Mouse (Mus musculus) embryonic facial prominence, embryonic 12.5 days (tissue): ENCODE data around the gene Kl. TPM values are rescaled to one million over a fixed set of nuclear protein-coding genes. Genes with fewer than 3 reads are reported as not detected.

Experiments used
- ATAC-seq: fragments of 200-750 bp; cut with Nextera tagmentation; 2 replicates; pipeline ENCODE4 v1.8.0; 2017; ENCODE audit not compliant: insufficient number of reproducible peaks, insufficient read depth, low FRiP score, low TSS enrichment
- H3K27ac ChIP-seq: fragments of 300-500 bp; sonication (generic); 2 replicates; pipeline ENCODE4 v1.5.1; 2016; ENCODE audit warnings: mild to moderate bottlenecking
- H3K27me3 ChIP-seq: fragments of 300-500 bp; sonication (generic); 2 replicates; pipeline ENCODE4 v1.6.1; 2016; ENCODE audit warnings: mild to moderate bottlenecking, moderate library complexity
- H3K36me3 ChIP-seq: fragments of 300-500 bp; sonication (generic); 2 replicates; pipeline ENCODE4 v1.6.1; 2016; ENCODE audit warnings: mild to moderate bottlenecking
- H3K4me1 ChIP-seq: fragments of 300-500 bp; sonication (generic); 2 replicates; pipeline ENCODE4 v1.6.1; 2016
- H3K4me2 ChIP-seq: fragments of 300-500 bp; sonication (generic); replicated peaks from 2 replicates; pipeline ENCODE4 v1.6.1; 2016; ENCODE audit warnings: mild to moderate bottlenecking, moderate library complexity
- H3K4me3 ChIP-seq: fragments of 300-500 bp; sonication (generic); 2 replicates; pipeline ENCODE4 v1.5.1; 2016; ENCODE audit warnings: mild to moderate bottlenecking
- H3K9ac ChIP-seq: fragments of 300-500 bp; sonication (generic); 2 replicates; pipeline ENCODE4 v1.6.1; 2016; ENCODE audit warnings: mild to moderate bottlenecking, moderate library complexity
- H3K9me3 ChIP-seq: fragments of 300-500 bp; sonication (generic); 2 replicates; pipeline ENCODE4 v1.6.1; 2016; ENCODE audit warnings: mild to moderate bottlenecking, moderate library complexity
- WGBS: fragments of 180-500 bp; shearing (Covaris S2); methylation state at CpG from one replicate; pipeline ENCODE4 v1.1.7; 2016; 5-methylcytosine and 5-hydroxymethylcytosine counted together
- polyA plus RNA-seq: library from polyadenylated mRNA; unstranded; fragments of >200 nt; fragmentation: Nextera tagmentation; extraction: Ambion mirVana; gene quantifications from 2 replicates; pipeline ENCODE4 v1.2.1, GENCODE M21; 2016

Kl gene
- polyA plus RNA-seq, 1 experiment from 2014 or later: 0.14 TPM

DNA sequence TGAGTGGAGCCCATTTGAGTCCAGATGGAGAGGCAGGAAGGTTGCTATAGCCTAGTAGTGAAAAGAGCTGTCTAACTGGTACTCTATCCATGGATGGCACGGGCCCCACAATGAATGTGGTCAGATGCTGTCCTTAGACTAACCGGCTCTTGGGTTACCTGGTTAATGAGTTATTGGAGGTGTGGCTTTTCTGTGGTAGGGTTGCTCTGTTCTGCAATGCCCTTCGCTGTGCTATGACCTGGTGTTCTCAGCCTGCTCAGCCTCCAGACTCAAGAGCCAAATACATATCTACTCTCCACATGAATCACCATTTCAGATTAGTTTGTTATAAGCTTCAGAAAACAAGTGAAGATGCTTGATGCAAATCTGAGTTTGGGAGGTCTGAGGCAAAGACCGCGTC lies 90.5 kb downstream of the Kl start:
- 97% methylated on average over 5 of the region's 5 CpGs for WGBS
- Histone ChIP-seq H3K27me3 (no peaks in the 10 kb centered on the region), H3K4me3 (no peak overlapping the region), H3K9me3 (no peaks in the 10 kb centered on the region), H3K9ac (no peak overlapping the region), H3K36me3 (0 out of 2 replicates have a peak, but pooled peaks cover 9% of the 10 kb centered on the region), H3K4me2 (no peak overlapping the region), H3K4me1 (0 out of 2 replicates have a peak, but pooled peaks cover 7% of the 10 kb centered on the region), H3K27ac (no peak overlapping the region)
- ATAC-seq: no peak
